Mouse (Mus musculus) embryonic fibroblast, embryonic 13.5 days (primary cell): ENCODE results near the gene Dyrk1b. TPM values are rescaled to one million over a fixed set of nuclear protein-coding genes. Genes with fewer than 3 reads are reported as not detected.
"Not testable (repeated sequence)": the region's sequence is repeated elsewhere in the genome, so short reads cannot be mapped to it uniquely, and the experiment has no call there.

Source experiments
- H3K27ac ChIP-seq: 2 replicates; pipeline ENCODE4 v1.5.1; 2012; ENCODE audit warnings: low read length, control low read depth, inconsistent platforms; ENCODE audit not compliant: insufficient read depth
- H3K4me1 ChIP-seq: 2 replicates; pipeline ENCODE4 v1.6.1; 2011; ENCODE audit warnings: low read length; ENCODE audit not compliant: control insufficient read depth, insufficient read depth
- H3K4me3 ChIP-seq: 2 replicates; pipeline ENCODE4 v1.5.1; 2011; ENCODE audit warnings: mild to moderate bottlenecking, control low read depth, low read length; ENCODE audit not compliant: insufficient read depth
- polyA plus RNA-seq: library from polyadenylated mRNA; stranded (reverse); fragments of >200 nt; gene quantifications from 2 replicates; pipeline ENCODE4 v1.2.4, GENCODE M21; 2011; ENCODE audit warnings: low read depth; ENCODE audit not compliant: missing spikeins, insufficient read length

Dyrk1b gene
- polyA plus RNA-seq, 1 experiment = 12.9 TPM

- H3K4me3 ChIP-seq, H3K4me1 ChIP-seq, H3K27ac ChIP-seq: not testable (repeated sequence)
Measured at GRCm38 (mm10) chr7:28226836-28227235, 47.6 kb downstream of the Dyrk1b start.

- not testable (repeated sequence) for H3K27ac ChIP-seq, H3K4me1 ChIP-seq, H3K4me3 ChIP-seq
Measured at GRCm38 (mm10) chr7:28227421-28227820, 48.2 kb downstream of the Dyrk1b start.

Other genes with a start within 250 kb of the Dyrk1b start
- 12.2 and 13.8 TPM in 2 replicates for gene Zfp780b, start 200.3 kb upstream of the Dyrk1b start, polyA plus RNA-seq
- 3.9 and 4.1 TPM in 2 replicates for gene Zfp850, start 165.4 kb upstream of the Dyrk1b start, polyA plus RNA-seq
- gene Psmc4, start 129.4 kb upstream of the Dyrk1b start, polyA plus RNA-seq = 132 and 142 TPM in 2 replicates
- gene Fcgbp, start 108.2 kb upstream of the Dyrk1b start, polyA plus RNA-seq = 0.65 TPM in 1 of 2 replicates, not detected in the other
- 0.08 TPM in 1 of 2 replicates, not detected in the other for gene 9530053A07Rik, start 50.0 kb upstream of the Dyrk1b start, polyA plus RNA-seq
- 148 and 168 TPM in 2 replicates for gene Fbl, start 9.8 kb upstream of the Dyrk1b start, polyA plus RNA-seq
- 20.6 and 25.1 TPM in 2 replicates for gene Eid2, start 88.4 kb downstream of the Dyrk1b start, polyA plus RNA-seq
- gene Eid2b, start 98.3 kb downstream of the Dyrk1b start, polyA plus RNA-seq = 5.4 and 8.8 TPM in 2 replicates
- gene Selenov, start 111.7 kb downstream of the Dyrk1b start, polyA plus RNA-seq = not detected in 2 replicates
- not detected in 2 replicates for gene Dll3, start 122.8 kb downstream of the Dyrk1b start, polyA plus RNA-seq
- gene Timm50, start 132.6 kb downstream of the Dyrk1b start, polyA plus RNA-seq = 37.5 and 40.3 TPM in 2 replicates
- 104 and 105 TPM in 2 replicates for gene Supt5, start 159.3 kb downstream of the Dyrk1b start, polyA plus RNA-seq
- gene Rps16, start 171.2 kb downstream of the Dyrk1b start, polyA plus RNA-seq = 997 and 1,079 TPM in 2 replicates
- gene Plekhg2, start 193.1 kb downstream of the Dyrk1b start, polyA plus RNA-seq = 66.5 and 68.5 TPM in 2 replicates
- 23.4 and 27.4 TPM in 2 replicates for gene Zfp36, start 200.8 kb downstream of the Dyrk1b start, polyA plus RNA-seq
- gene Med29, start 213.2 kb downstream of the Dyrk1b start, polyA plus RNA-seq = 18.2 and 19.4 TPM in 2 replicates
- gene Paf1, start 213.5 kb downstream of the Dyrk1b start, polyA plus RNA-seq = 73.5 and 82.5 TPM in 2 replicates